Mouse (Mus musculus) spleen, adult 2 months (tissue): Measurements from ENCODE around the gene Atxn1. TPM values are rescaled to one million over a fixed set of nuclear protein-coding genes. Genes with fewer than 3 reads are reported as not detected.

Experiments
- DNase-seq, 2 experiments: peaks; one replicate each; pipeline versions ENCODE4 v3.0.0 to v3.0.0-alpha.2; 2012 to 2021; ENCODE audit warnings: low spot score in 2 of 2, low read depth in 1 of 2
- H3K27ac ChIP-seq: fragments of 200-500 bp; 2 replicates; pipeline ENCODE4 v1.5.1; 2012; ENCODE audit warnings: low read length, inconsistent platforms; ENCODE audit not compliant: insufficient read depth
- H3K27me3 ChIP-seq: fragments of 200-500 bp; 2 replicates; pipeline ENCODE4 v1.6.1; 2012; ENCODE audit warnings: mild to moderate bottlenecking, moderate library complexity, low read length, inconsistent platforms; ENCODE audit not compliant: control insufficient read depth, insufficient read depth
- H3K36me3 ChIP-seq: fragments of 200-500 bp; 2 replicates; pipeline ENCODE4 v1.6.1; 2012; ENCODE audit warnings: mild to moderate bottlenecking, low read length, inconsistent platforms; ENCODE audit not compliant: control insufficient read depth, insufficient read depth
- H3K4me1 ChIP-seq: fragments of 200-500 bp; 2 replicates; pipeline ENCODE4 v1.6.1; 2011; ENCODE audit warnings: inconsistent platforms; ENCODE audit not compliant: control insufficient read depth, insufficient read depth, insufficient read length
- H3K4me3 ChIP-seq: fragments of 200-500 bp; 2 replicates; pipeline ENCODE4 v1.5.1; 2011; ENCODE audit warnings: mild to moderate bottlenecking, inconsistent platforms; ENCODE audit not compliant: insufficient read depth, insufficient read length; ENCODE audit errors: extremely low read depth
- CTCF ChIP-seq: fragments of 200-500 bp; IDR thresholded peaks from 2 replicates; pipeline ENCODE4 v1.5.1; 2011; ENCODE audit warnings: mild to moderate bottlenecking, inconsistent platforms; ENCODE audit not compliant: insufficient read depth, insufficient read length, insufficient replicate concordance; ENCODE audit errors: extremely low read depth
- POLR2A ChIP-seq: fragments of 200-500 bp; IDR thresholded peaks from 2 replicates; pipeline ENCODE4 v1.6.1; 2011; ENCODE audit warnings: low read depth, low read length, inconsistent platforms
- WGBS: fragments of 180-500 bp; shearing (Covaris S2); methylation state at CpG from one replicate; pipeline ENCODE4 v1.1.7; 2018; 5-methylcytosine and 5-hydroxymethylcytosine counted together
- polyA plus RNA-seq: library from polyadenylated mRNA; depleted of rRNA; stranded (reverse); fragments of >200 nt; gene quantifications from 2 replicates; pipeline ENCODE4 v1.2.3, GENCODE M21; 2012

Atxn1 gene
- polyA plus RNA-seq, 1 experiment = 10.6 TPM

DNA sequence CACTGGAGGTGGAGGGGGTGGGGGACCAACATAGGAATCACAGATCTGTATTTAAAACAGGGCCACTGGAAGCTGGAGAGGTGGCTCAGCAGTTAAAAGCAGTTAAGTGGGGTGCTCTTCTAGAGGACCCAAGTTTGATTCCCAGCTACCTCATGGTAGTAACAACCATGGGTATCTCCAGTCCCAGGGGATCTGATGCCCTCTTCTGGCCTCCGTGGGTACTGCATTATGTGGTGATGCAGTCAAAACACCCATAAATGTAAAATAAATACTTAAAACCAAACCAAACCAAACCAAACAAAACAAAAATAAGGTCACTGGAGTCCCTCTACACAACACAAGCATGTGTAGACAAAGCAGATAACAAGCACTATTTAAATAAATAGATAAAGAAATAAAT, 32.9 kb downstream of the Atxn1 start:
- no peak overlapping the region for H3K27ac ChIP-seq
- H3K27me3 ChIP-seq = no peaks in the 10 kb centered on the region
- H3K4me3 ChIP-seq = no peak overlapping the region
- DNase-seq = no peak
- H3K36me3 ChIP-seq = no peaks in the 10 kb centered on the region
- 84% methylated on average over 1 of the region's 1 CpGs for WGBS
- TF ChIP-seq POLR2A (no peak), CTCF (peak; percentile 9; the same call in 1 of the 2 replicates)
- no peaks in the 10 kb centered on the region for H3K4me1 ChIP-seq

DNA sequence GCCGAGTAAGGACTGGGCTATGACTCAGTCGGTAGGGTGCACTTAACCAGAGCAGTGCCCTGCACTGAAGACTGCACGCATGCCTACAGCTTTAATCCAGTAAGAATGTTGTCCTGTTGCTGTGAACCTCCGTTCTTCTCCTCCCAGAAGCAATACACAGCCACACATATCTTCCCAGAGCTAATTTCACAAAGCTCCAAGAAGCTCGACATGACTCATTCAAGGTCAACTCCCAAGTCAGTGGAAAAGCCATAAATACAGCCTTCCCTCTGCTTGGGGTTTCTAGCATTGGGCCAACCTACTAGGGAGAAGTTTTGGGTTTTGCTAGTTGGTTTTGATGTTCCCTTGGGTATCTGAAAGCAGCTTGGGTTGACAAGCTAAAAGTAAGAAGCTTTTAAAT, 33.6 kb downstream of the Atxn1 start:
- TF ChIP-seq CTCF = no peak
- no peak for TF ChIP-seq POLR2A
- WGBS = 91% methylated on average over 5 of the region's 5 CpGs
- Histone ChIP-seq H3K36me3 (no peaks in the 10 kb centered on the region), H3K27ac (no peak overlapping the region), H3K4me3 (no peak overlapping the region), H3K27me3 (no peaks in the 10 kb centered on the region), H3K4me1 (no peaks in the 10 kb centered on the region)
- no peak for DNase-seq

DNA sequence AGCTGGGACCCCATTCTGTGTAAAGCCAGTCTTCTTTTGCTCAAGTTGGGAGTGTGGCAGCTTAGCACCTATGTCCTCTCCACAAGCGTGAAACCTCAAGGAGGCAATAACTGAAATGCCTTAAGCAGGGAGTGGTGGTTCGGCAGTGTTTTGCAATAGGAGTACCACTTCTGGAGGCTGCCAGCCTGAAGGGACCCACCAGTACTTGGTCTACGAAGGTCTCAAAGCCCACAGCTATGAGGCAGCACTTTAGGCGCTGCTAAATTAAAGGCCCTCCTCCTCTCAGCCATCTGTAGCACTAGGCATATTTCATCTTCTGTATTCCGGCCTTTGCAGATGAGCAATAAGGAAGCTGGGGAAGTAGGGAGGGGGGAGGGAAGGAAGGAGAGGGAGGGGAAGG, 35.1 kb downstream of the Atxn1 start:
- Histone ChIP-seq H3K27ac (no peak overlapping the region), H3K36me3 (no peaks in the 10 kb centered on the region), H3K4me3 (no peak overlapping the region), H3K4me1 (no peaks in the 10 kb centered on the region), H3K27me3 (no peaks in the 10 kb centered on the region)
- TF ChIP-seq POLR2A (no peak), CTCF (no peak)
- DNase-seq = no peak
- 64% methylated on average over 5 of the region's 5 CpGs for WGBS

DNA sequence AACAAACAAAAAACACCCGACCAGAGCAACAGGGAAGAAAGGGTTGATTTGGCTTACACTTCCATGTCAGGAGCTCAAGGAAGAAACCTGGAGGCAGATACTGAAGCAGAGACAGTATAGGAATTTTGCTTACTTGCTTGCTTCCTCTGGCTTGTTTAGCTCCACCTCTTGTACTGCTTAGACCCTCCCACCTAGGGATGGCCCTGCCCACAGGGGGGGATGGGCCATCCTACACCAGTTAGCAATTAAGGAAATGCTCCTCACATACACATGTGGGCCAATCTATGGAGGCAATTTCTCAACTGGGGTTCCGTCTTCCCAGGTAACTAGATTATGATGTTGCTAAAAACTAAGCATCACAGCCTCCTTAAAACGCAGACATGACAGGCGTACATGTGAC, 39.5 kb downstream of the Atxn1 start:
- no peaks in the 10 kb centered on the region for H3K36me3 ChIP-seq
- H3K4me3 ChIP-seq = no peak overlapping the region
- WGBS = 77% methylated on average over 4 of the region's 4 CpGs
- no peak for DNase-seq
- no peak overlapping the region for H3K27ac ChIP-seq
- TF ChIP-seq POLR2A (no peak), CTCF (no peak)
- H3K27me3 ChIP-seq = no peaks in the 10 kb centered on the region
- H3K4me1 ChIP-seq = 0 out of 2 replicates have a peak, but pooled peaks cover 3% of the 10 kb centered on the region

DNA sequence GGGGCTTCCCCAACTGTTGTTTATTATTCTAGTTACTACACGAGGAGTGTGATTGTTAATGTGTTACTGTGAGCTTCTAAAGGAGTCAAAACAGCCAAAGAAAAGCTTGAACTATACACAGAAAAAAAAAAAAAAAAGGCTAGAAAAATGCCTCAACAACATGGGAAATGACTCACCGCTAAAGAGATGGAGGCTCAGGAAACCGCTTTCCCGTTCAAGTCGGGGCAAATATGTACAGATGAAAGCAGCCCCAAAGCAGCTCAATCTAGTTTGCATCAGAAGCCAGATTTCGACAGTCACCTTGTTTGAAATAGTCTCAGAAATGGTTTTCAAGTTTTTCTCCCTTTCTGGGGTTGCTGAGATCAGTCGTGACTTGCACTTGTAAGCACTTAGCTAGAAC, 40.3 kb downstream of the Atxn1 start:
- 13% methylated on average over 7 of the region's 7 CpGs for WGBS
- DNase-seq = no peak
- Histone ChIP-seq H3K27me3 (no peaks in the 10 kb centered on the region), H3K27ac (no peak overlapping the region), H3K4me3 (no peak overlapping the region), H3K4me1 (0 out of 2 replicates have a peak, but pooled peaks cover 3% of the 10 kb centered on the region), H3K36me3 (no peaks in the 10 kb centered on the region)
- TF ChIP-seq CTCF (no peak), POLR2A (no peak)

DNA sequence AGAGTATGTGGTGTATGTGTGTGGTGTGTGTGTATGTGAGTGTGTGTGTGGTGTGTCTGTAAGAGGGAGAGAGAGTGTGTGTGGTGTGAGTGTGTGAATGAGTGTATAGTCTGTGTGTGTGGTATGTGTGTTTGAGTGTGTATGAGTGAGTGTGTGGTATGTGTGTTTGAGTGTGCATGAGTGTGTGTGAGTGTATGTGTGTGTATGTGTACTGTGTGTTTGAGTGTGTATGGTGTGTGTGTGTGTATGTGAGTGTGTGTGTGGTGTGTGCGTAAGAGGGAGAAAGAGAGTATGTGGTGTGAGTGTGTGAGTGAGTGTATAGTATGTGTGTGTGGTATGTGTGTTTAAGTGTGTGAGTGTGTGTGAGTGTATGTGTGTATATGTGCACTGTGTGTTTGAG, 41.7 kb downstream of the Atxn1 start:
- no peaks in the 10 kb centered on the region for H3K27me3 ChIP-seq
- 0 out of 2 replicates have a peak, but pooled peaks cover 3% of the 10 kb centered on the region for H3K4me1 ChIP-seq

DNA sequence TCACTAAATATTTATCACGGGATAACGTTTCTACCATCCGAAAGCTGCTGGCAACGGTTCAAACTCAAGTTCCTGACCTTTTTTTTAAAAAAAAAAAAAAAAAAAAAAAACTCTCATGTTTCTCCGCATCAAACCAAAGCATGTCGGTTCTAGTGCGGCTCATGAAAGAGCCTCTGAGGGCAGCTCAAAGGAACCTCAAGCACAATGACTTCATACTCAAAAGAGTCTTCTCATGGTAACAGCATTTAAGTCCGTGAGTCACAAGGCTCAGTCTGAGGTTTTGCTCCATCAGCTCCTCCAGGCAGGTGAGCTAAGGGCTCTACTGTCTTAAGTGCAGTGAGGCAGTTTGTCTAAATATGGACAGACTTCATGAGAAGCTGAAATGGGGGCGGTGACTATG, 42.3 kb downstream of the Atxn1 start:
- no peak for TF ChIP-seq CTCF
- no peak for TF ChIP-seq POLR2A
- Histone ChIP-seq H3K36me3 (no peaks in the 10 kb centered on the region), H3K4me1 (0 out of 2 replicates have a peak, but pooled peaks cover 3% of the 10 kb centered on the region), H3K27ac (no peak overlapping the region), H3K27me3 (no peaks in the 10 kb centered on the region), H3K4me3 (no peak overlapping the region)
- 9% methylated on average over 9 of the region's 9 CpGs for WGBS
- peak in 1 of 2 experiments; percentile 60 for DNase-seq

More for the DNA sequence above, 41.7 kb downstream of the Atxn1 start:
- H3K27ac ChIP-seq = no peak overlapping the region
- H3K4me3 ChIP-seq = no peak overlapping the region
- TF ChIP-seq POLR2A (no peak), CTCF (no peak)
- no peaks in the 10 kb centered on the region for H3K36me3 ChIP-seq
- DNase-seq = no peak
- 94% methylated on average over 1 of the region's 1 CpGs for WGBS
